Mouse (Mus musculus): ENCODE measurements at regions not wholly inside any gene's neighbourhood (a gene's known extent, or its start where the extent isn't known, plus 50 kb on each side); places are given as distances from the start of the nearest gene placed in this dataset.

GRCm38 (mm10) chr8:86975546-86975945 is 90.5 kb upstream of the N4bp1 start:
- TF ChIP-seq CTCF (IDR thresholded peaks at IDR 0.05; ENCODE audit: low read depth, low read length) (no peak), POLR2A (IDR thresholded peaks at IDR 0.05; ENCODE audit: extremely low read depth, insufficient read depth, low read length) (no peak)
